Mouse (Mus musculus) 3T3-L1 (cell line): ENCODE data around the gene Qk.

ENCODE experiments used
- DNase-seq: peaks from one replicate; pipeline ENCODE4 v3.0.0-alpha.2; 2015; ENCODE audit warnings: low read depth, low spot score

Qk gene

DNA sequence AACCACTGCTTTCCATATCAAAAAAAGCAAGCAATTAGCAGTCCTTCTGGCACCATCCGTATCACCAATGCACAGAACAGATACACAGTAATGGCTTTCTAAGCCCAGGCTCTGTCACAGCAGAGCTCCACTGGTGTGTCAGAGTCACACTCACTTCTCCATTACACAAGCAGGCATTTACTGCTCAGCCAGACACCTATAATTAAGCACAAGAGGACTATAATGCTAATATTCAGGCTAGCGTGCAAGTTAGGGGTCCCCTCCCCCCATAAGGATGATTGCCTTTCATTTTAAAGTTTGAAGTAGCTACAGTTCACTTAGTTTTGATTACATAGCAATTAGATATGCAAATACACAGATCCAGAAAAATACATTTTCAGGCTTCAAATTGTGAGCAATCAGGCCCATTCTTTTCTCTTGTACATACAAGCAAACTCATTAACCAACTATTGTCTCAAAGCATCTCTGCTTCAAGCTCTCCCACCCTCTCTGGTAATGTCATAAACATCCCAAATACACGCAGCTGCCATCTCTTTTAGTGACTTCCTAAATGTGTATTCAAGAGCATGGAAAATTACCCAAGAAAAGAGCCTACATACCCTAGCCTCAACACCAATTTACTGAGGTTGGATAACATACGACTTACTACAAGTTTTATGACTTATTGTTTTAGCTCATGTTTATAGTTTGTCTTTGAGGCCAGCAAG is 68.2 kb downstream of the Qk start:
- DNase-seq, result no peak

DNA sequence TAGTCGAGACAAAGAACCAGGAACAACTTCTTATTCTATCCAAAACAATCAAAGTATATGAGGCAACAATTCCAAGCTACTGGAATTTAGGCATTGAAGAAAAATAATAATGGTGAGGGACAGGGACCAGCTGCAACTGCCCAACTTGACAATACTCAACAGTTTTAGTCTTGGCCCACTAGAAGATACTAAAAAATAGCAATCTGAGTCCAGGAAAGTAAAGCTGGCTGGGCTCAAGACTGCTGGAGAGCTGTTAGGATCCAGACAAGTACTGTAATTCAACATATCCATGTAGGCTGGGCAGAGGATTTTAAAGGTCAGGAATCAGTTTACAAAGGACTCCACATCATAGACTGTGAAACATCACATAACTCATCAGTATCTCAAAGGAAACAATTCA is 79.6 kb downstream of the Qk start:
- no peak for DNase-seq

DNA sequence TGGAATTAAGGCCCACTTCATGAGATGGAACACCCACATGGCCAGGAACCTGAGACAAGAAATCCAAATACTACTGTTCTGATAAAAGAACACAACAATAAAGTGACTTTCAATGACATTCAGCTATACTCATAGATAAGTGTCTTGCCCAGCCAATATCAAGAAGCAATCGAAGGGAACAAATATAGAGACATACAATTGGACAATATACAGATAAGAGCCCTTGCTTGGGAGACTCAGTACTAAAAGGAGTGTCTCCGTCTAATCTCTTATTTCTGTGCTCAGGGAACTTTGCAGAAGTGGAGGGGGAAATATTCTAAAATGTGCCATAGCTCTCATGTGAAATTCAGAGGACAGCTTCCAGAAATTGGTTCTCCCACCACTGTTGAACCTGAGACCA is 83.1 kb downstream of the Qk start:
- DNase-seq, result no peak

DNA sequence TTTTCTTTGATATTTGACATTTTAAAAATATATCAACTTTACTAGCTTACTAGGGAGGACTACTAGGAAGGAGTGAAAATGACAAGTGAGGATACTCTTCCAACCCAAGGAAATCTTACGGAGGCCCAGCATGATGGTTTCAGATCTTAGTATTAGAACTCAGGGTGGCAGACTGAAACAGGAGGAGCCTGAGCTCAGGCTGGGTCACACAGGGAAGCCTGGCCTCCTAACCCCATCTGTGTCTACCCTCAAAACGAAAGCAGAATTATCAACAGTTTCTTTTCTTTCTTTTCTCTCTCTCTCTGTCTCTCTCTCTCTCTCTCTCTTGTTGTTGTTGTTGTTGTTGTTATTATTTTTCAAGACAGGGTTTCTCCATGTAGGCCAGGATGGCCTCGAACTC is 87.2 kb downstream of the Qk start:
- DNase-seq, result no peak

DNA sequence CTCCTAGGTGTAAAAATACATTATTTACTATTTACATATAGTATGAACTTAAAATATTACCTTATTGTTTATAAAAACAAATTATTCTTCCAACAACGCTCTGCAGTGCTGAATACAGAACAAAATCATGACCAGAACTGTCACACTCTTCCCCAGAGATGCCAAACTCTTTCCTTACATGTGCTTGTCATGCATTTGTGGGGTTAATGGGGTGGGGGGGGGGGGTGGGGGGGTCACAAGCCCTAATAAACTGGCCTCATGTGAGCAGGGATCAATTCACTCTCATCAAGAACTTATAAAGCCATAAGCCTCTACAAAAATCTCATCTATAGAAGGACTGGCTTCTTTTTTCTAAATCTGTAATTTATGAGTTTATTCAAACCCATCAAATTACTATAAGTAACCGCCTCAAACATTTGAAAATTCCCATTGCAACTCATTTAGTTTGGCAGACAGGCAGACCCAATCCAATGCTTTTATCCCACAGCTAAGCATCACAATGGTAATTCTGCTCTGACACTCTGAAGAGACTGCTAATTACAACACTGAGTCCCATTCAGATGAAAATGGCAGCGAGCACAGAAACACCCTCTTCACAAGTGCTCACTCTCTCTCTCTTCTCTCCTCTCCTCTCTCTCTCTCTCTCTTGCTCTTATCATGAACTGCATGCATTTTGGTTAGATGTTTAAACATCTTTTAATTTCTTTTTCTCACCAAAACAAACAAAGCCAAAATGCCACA is 91.7 kb downstream of the Qk start:
- no peak for DNase-seq

DNA sequence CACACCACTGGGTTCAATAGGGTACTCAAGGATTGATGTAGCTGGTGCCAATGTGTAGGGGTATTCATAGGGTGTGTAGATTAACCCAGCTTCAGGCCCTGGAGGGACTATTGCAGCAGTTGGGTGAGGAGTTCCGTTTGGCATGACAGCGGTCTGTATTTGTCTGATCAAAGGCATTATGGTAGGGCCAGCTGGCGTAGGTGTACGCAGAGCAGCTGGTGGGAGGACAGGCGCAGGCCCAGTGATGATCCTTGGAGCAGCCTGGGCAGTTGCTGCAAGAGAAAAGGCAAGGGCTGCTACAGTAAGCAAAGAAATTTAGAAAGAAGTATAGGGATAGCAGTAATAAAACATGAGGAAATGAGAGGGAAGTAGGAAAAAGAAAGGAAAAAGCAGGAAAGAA is 103.5 kb downstream of the Qk start:
- DNase-seq, result no peak

DNA sequence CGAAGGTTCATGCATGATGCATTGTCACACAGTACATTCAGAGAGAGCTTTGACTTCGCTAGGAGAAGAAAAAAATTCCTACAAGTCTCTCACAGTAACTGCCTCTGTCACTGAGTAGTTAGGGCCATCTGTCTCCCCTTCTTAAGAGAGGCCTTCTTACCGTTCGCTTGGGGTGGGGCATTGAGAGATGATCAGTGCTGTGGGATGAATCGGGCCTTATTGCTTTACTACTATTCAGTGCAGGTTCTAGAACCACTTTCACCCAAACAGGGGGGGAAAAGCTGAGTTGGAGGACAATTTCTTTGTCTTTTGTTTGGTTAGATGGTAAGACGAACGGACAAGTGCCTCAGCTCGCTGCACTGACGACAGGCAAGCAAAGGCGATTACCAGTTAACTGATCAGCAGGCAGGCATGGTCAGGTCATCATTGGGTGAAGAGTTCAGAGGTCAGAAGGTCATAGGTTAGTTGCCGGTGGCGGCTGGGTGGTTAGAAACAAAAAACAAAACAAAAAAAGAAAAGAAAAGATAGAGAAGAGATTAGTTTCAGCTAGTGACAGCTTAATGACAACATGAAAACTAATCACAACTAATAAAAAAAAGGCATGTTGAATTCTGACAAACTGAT is 110.4 kb downstream of the Qk start:
- DNase-seq, result no peak

DNA sequence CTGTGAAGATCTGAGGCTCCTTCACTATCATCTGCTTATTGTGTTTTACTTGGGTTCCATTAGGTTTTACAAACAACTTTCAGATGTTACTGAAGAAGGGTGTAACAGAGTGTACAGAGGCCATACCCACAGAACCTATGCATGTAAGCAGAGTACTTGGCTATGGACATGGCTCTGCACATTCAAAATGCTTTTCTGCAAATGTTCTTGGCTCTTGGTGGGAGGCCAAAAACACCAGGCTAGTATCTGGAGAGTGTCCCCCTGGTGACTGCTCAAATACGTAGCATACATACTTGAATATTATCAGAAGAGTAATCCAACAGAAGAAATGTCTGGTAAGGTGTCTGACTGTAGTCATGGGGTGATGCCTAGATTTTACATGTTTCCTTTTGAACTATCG is 121.0 kb downstream of the Qk start:
- peak; percentile 33 for DNase-seq

DNA sequence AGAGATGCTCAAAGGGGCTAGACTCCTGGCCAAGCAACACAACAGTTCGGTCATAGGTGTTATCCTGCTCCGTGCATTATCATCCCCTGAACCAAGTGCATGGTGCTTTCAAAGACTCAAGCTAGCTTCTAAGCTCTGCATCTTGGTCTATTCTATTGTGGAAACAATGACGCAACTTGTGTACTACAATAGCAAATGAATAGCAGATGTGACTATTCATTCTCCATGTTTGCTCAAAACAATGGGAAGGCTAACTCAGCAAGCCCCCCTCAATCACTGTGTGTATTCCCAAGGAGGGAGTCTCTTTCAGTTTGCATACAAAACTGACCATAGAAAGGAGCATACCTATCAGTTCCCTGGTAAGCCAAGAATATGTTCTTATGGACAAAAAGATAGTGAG is 121.4 kb downstream of the Qk start:
- DNase-seq, result no peak

DNA sequence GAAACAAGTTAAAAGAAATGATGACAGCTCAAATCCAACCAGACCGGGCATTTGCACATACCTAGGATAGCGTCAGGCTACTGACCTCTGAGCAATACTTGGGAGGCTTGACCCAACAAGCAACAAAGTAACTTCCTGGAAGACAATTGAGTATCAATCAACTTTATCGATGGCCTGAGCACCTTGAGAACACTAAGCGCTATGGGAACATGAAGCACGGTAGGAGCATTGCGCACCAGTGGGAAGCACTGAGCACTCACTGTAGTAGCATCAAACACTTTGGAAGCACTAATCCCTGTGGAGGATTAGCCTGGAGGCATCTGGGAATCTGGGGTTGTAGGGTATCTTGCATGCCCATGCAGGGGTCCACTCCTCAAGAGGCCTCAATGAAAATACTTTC is 124.0 kb downstream of the Qk start:
- no peak for DNase-seq

DNA sequence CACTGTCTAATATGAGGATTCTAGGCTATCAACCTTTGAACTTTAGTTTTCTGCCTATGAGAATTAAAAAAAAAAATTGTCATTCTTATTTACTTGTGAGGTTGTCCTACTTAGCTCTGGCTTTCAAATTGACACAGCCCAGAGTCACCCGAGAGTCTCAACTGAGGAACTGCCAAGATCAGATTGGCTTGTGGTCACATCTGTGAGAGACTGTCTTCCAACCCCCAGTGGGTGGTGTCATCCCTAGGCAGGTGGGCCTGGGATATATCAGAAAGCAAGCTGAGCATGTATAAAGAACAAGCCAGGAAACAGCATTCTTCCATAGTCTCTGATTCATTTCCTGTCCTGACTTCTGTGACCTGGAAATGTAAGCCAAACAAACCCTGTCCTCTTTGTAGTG is 128.8 kb downstream of the Qk start:
- DNase-seq, result no peak

DNA sequence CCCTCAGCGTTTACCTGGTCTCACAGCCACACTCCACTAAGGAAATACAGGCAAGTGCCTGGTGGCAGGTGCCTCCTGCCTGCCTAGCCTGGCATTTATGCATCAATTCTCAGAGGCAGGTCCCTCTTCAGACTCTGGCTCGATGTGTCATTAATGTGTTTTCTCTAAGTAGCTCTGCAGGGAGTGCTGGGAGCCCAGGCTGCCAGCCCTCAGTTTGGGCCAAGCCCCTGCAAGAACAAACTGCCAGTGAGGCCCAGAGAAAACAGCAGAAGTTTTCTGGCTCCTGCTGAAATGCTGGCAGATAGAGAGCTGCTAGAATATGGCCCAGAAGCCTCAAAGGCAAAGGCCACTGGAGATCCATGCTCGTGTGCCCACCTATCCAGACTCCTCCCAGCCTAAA is 131.2 kb downstream of the Qk start:
- DNase-seq, result no peak

DNA sequence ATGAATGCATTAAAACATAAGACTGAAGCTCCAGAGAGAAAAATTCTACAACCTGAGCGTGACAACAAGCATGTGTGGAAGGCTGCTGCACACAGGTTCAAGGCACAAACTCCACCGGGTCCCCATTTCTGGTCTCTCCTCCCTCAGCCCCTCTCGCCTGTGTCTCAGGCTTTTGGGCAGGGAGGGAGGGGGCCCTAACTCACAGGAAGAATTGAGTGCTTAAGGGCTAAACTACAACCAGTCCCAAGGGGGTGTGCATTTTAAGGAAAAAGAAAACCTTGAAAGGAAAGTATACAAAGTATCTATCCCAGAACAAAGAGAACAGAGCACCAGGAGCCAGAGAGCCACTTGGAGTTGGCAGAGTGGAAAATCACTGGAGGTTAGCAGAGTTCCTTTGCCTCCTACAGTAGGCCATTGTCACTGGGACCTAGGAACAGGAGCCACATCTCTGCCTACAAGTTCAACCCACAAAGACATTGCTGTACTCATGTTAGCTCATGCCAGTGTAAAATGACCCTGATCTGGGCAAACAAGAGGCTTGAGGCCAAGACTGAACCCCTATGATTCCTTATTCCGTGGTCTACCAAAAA is 132.1 kb downstream of the Qk start:
- no peak for DNase-seq

DNA sequence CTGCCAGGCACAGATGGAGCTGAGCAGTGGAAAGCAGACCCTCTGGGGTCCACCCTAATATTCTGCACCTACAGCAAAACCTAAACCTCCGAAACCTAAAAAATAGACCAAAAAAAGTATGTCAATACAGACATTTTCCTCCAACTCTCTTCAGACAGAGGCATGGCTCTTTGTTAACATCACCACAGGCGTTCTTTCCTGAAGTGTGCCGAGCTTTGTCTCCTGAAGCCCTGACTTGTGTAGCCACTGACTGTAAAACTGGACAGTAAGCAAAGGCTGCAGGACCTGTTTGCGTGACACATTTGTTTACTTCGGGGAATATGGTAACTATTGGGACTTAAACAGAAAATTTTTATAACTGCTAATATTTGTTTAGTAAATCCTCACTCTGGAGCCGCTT is 137.9 kb downstream of the Qk start:
- DNase-seq, result no peak

DNA sequence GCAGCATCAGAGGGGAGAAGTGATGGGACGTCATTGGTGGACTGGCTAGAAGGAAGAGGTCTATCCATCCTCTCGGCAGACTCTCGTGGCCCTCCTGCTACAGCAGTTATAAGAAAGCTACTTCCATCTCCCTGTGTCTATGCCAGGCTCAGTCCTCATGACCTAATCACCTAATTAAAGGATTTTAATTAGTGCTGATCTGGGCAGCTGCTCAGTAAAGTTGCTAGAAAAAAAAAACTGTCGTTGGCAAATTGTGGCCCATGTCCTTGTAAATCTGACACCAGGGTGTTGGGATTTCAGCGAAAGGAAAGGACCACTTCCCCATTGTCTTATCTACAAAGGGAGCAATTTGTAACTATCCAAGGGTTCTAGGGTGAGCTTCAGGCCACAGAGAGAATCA is 142.6 kb downstream of the Qk start:
- DNase-seq, result no peak

DNA sequence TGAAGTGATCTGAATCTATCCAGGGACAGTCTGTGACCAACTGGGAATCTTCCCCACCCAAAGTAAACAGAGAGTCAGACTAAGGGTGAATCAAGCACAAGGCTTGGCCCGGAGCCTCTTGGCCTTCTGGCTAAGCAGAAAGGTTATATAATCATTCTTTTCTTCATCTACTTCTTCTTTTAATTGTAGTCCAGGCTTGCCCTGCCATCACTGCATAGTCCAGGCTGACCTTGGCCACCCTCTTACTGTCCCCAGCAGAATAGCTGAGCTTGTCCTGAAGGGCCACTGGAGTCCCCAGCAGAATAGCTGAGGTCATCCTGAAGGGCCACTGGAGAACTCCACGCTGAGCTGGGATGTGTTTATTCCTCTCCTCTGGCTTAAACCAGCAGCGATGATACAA is 158.4 kb downstream of the Qk start:
- DNase-seq, result no peak

DNA sequence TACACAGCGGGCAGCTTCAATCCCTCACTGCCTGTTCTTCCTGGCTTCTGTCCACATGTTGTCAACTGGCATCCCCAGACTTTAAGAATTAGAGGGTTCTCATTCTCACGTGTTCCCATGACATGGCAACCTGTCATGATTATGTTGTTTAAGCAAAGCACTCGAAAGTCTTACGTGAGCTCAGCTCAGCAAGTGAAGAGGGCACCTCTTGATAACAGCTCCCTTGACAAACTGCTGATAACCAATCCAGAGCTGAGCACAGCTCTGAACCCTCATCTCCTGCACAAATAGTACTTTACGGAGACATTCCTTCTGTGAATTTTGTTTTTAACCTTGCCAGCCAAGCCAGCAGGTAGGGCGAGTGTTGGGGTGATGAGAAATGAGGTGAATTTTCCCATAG is 159.2 kb downstream of the Qk start:
- DNase-seq, result no peak

DNA sequence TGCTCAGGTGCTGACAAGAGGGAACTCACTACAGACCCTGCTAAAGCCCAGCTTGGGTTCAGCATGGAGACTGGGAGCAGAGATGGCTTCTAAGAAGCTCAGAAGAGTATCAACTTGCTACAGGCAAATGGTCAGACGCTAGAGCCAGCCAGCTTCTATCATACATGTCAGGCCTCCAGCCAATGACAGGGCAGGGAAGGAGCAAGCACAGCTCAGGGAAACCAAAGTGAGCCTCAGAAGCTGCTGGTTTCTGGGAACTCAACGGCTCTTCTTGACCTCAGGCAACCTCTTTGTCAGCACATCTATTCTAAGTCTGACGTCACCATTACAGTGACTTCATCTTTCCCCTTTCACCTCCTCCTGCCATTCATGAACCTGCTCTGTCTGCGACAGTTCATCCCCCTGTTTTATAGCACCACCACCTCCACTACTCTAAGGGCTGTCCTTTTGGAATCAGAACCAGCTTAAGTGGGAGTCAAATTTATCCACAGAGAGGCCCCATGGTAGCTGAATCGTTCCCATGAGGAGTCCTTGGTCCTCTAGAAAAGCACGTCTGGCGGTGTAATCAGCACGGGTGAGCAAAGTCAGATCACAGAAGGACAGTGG is 166.7 kb downstream of the Qk start:
- no peak for DNase-seq
